Mouse (Mus musculus): ENCODE data around the gene Rnpepl1. TPM values are rescaled to one million over a fixed set of nuclear protein-coding genes. Genes with fewer than 3 reads are reported as not detected.

The Rnpepl1 gene
- total RNA-seq, 2 experiments from 2014 or later = 58.2 to 80.9 TPM

DNA sequence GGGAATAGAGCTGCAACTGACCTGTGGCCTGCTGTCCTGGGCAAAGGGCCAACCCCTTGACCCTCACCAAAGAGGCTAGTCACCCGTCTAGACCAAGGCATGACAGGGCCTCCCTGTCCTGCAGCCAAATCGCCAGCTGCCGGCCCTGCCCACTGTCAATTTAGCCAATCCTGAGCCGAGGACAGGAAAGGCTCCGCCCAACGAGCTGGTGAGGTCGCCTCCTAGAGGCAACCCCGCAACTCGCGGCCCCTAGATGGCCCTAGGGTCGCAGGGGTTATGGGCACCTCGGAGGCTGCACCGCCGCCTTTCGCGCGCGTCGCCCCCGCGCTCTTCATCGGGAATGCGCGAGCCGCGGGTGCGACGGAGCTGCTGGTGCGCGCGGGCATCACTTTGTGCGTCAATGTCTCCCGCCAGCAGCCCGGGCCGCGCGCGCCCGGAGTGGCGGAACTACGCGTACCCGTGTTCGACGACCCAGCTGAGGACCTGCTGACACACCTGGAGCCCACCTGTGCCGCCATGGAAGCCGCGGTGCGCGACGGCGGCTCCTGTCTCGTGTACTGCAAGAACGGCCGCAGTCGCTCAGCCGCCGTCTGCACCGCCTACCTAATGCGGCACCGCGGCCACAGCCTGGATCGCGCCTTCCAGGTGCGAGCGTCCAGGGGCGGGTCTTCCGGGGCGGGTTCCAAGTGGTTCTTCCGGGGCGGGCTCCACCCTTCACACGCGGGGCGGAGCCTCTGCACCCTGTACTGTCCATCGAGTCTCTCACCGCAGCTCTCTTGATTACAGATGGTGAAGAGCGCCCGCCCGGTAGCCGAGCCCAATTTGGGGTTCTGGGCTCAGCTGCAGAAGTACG, 3.6 kb upstream of the Rnpepl1 start, which contains the start of gene Dusp28:
Dusp28 (plus strand) TSS at position 203 of the 853 bp plus-strand sequence.
- peak; percentile 81 to 82 for DNase-seq (ENCODE audit: low spot score in 2 of 2)

DNA sequence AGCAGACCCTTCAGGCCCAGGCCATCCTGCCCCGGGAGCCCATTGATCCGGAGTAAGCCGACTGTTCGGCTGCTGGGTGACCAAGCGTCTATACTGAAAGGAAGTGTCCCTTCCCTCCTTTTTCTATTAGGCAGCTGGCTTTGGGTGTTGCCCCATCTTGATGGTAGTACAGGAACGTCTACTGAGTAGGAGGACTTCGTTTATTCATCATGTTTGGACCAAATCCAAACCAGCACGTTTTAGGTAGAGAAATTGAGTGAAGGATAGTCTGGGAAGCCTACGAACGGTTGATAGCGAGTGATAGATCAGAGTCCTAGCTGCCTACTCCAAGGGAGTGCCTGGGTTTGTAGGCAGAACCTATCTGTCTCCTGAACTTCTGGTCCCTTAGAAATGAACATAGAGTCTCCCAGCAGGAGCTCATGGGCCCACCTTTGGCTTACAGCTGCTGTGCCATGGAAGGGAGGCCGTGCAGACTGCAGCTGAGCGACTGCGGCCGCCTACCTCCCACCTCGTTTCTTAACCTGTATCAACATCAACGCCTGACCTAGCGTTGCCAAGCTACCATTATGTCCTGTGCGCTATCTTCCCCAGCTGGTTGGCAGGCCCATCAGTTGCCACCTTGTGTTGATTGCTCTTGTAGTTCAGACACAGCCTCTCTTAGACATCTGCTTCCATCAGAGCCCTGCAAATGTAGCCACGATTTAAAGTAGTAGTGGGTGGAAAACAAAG, 2.8 kb upstream of the Rnpepl1 start:
- no peak for DNase-seq (ENCODE audit: low spot score in 2 of 2)

DNA sequence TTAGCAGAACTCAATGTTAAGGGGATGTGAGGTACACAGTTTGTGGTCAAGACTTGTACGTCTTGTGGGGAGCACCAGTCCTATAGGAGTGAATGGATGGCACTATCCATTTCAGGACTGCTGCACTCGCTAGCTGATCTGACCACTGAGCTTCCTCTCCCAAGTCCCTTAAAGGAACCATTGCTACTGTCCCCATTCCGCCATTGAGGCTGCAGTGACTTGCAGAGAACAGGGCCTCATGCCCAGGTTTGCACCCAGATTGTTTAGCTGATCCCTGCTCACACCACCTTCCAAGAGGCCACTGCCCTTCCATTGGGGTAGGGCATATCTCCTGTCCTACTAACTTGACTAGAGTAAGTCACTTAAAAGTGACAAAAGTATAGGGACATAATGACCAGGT, 1.9 kb upstream of the Rnpepl1 start:
- DNase-seq (ENCODE audit: low spot score in 2 of 2) = no peak

DNA sequence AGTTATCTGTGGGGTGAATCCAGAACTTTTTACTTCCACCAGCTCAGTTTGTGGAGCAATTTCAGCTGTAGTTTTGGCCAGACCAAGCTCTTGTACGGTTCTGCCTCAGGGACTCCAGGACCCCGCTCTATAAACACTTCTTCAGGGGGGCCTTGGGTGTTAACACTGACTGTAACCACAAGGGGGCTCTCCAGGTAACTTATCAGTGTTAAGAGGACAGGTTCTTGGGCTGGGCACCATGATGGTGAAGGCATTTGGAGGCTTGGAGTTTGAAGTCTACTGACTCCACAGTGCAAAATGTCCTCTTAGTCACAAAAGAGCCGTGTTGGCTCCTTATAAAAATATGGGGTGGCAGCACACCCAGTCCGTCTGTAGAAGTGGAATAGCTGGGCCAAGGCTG, 1.5 kb upstream of the Rnpepl1 start:
- DNase-seq (ENCODE audit: low spot score in 2 of 2) = no peak

DNA sequence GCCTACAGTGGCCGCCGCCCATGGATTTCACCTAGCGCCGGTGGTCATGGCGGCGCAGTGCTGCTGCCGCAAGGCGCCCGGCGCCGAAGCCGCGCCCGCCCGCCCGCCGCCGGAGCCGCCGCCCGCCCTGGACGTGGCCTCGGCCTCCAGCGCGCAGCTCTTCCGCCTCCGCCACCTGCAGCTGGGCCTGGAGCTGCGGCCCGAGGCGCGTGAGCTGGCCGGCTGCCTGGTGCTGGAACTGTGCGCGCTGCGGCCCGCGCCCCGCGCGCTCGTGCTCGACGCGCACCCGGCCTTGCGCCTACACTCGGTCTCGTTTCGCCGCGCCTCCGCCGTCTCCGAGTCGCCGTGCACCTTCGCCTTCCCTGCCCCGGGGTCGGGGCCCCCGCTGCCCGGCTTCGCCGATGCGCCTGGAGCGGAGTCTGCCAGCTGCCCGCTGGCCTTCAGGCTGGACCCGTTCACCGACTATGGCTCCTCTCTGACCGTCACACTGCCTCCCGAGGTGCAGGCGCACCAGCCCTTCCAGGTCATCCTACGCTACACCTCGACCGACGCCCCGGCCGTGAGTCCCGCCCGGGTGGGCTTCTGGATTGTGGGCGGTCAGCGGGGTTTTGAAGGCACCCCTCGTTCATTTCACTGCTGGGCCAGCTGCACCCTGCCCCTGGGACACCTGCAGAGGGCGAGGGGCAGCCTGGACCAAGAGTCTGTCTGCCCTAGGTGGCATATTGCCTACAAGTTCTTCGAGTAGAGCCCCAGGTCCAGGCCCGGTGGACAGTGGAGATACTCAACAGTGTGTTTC, 540 bp downstream of the Rnpepl1 start:
- peak; percentile 65 to 66 for DNase-seq (ENCODE audit: low spot score in 2 of 2)

DNA sequence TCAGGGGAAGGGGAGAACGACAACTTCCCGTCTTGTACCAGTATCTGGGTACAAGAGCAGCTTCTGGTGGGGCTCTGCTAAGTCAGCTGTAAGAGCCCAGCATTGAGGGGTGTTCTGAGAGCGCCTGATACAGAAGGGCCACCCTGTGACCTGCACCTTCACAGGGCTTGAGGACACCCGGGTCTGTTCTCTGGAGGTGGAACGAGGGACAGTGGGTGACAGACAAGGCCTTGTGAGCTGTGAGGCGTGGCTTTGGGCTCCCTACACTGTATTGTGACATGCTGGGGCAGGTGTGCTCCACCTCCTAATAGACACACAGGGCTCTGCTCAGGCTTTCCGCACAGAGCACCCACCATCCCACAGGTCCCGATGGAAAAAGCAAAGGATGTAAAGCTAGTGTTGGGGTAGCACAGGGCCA, 1.1 kb downstream of the Rnpepl1 start:
- no peak for DNase-seq (ENCODE audit: low spot score in 2 of 2)

DNA sequence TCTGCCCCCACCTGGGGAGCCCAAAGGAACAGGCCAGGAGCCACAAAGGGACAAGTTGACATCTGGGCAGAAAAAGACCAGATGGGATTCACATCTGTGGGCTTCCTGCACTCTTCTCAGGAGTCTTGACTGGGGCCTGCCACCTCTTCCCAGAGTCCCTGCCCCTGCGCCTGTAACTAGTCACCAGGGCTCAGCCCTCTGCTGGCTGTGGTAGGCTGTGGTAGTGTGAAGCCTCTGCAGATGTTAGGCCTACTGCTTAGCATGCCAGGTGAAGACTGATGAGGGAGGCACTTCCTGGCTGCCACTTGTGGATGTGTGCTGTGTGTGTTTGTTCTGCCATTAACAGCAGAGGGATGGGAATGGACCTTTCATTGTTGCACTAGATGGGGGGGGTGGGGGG, 1.7 kb downstream of the Rnpepl1 start:
- no peak for DNase-seq (ENCODE audit: low spot score in 2 of 2)

DNA sequence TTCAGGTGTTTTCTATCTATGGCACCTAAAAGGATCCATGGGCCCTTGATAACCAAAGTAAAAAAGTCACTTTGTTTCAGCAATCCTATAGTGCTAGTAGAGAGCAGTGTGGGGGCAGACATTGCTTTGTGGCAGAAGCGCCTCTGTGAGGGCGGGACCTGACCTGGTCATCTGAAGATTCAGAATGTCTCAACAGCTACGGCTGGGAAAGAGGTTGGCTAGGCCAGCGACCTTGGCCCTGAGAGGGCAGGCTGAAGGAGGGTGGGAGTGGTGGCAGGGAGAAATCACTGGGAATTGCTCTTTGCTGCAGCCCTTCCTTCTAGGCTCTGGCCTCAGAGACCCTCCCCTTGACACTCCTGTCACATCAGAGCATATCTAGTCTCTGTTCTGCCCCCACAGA, 3.7 kb downstream of the Rnpepl1 start:
- DNase-seq (ENCODE audit: low spot score in 2 of 2) = no peak

DNA sequence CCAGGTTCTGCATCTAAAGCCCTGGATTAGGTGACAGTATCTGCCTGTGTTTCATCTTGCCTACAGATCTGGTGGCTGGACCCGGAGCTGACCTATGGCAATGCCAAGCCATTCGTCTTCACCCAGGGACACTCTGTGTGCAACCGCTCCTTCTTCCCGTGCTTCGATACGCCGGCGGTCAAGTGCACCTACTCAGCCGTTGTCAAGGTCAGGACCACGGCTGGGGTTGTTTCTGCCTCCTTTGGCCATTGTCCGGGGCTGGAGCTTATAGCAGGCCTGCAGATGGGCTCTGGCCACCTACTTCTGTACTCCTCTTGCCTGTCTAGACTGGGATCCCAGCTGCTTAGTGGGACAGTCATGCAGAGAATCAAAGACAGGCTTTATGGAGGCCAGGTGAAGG, 4.4 kb downstream of the Rnpepl1 start:
- no peak for DNase-seq (ENCODE audit: low spot score in 2 of 2)

DNA sequence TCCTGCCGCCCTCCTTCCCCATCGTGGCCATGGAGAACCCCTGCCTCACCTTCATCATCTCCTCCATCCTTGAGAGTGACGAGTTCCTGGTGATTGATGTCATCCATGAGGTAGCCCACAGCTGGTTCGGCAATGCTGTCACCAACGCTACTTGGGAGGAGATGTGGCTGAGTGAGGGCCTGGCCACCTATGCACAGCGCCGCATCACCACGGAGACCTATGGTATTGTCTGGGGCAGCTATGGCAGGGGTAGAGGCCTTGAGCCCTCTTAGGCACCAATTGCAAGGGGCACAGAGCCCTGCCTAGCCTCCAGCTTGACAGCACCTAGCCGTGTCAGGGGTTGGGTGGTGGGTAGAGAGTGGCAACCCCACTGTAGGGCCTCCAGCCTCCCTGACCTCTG, 6.1 kb downstream of the Rnpepl1 start:
- DNase-seq (ENCODE audit: low spot score in 2 of 2) = no peak

DNA sequence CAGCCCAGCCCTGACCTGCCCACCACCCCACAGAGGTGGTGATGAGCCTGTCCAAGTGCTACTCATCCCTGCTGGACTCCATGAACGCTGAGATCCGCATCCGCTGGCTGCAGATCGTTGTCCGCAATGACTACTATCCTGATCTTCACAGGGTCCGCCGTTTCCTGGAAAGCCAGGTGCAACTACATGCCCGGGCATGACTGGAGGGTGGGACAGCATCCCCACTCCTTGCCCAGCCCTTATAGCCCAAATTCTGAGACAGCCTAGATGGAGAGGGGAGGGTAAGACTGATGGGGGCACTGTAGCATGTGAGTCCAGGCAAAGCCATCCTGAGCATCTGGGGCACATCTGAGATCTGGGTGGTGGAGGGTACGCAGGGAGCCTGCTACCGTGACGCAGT, 8.6 kb downstream of the Rnpepl1 start:
- DNase-seq (ENCODE audit: low spot score in 2 of 2) = no peak

DNA sequence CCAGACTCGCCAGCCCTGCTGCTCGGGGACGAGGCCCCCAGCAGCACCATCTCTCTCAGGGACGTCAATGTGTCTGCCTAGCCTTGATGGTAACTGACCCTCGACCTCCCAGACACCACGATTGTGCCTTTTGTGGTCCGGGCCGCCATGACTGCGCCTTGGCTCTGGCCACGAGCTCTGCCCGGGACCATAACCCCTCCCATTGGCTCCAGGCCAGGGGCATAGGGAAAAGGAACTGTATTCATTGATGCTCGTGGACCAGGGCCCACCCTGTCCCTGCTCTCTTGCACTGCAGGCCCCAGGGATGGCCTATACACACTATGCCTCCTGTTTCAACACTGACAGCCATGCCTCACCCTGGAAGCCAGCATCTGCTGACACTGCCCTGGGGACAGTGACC, 9.2 kb downstream of the Rnpepl1 start:
- DNase-seq (ENCODE audit: low spot score in 2 of 2) = no peak

DNA sequence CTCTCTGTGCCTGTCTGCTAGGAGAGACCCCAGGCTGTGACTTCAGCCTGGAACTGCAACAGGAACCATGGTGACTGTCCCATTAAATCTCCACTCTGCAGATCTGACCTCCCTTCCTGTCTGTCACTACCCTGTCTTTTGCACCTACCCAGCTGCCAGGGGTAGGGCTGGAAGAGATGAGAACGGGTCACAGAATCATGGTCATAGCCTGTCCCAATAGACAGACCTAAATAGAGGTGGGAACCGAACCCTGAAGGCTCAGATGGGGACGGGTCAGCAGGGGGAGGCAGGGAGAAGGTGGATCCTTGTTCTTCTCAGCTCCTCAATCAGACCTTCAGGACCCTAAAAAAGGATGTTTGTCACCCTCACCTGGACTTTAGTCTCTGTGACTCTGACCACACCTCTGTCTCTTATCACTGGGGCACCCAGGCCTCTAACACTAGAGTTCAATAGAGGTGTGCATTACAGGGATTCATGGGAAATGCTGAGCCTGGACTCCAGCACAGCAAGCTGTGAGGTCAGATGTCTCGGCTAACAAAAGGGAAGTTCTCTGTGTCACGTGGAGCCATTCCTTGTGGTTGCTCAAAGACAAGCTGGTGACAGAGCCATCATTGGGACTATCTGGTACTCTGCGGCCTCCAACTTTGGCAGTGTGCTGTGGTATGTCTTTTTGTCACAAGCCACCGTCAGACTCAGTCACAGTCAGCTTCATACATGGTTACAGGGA, 10.1 kb downstream of the Rnpepl1 start:
- no peak for DNase-seq (ENCODE audit: low spot score in 2 of 2)

DNA sequence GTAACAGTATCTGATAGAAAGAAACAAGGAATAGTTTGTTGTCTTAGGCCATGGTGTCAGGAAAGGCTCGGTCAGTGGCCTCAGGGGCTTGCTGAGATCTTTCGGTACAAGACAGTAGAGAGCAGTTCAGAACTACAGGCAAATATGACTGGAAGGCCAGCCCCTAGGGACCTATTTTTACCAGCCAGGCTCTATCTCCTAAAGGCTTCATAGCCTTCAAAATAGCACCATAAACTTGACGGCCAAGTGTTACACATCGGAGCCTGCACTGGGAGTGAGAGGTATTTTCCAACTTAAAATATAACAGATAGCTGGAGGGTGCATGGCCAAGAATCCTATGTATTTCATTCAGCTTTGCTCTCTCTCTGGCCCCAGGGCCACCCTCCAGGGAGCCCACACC, 10.9 kb downstream of the Rnpepl1 start:
- DNase-seq (ENCODE audit: low spot score in 2 of 2) = no peak

DNA sequence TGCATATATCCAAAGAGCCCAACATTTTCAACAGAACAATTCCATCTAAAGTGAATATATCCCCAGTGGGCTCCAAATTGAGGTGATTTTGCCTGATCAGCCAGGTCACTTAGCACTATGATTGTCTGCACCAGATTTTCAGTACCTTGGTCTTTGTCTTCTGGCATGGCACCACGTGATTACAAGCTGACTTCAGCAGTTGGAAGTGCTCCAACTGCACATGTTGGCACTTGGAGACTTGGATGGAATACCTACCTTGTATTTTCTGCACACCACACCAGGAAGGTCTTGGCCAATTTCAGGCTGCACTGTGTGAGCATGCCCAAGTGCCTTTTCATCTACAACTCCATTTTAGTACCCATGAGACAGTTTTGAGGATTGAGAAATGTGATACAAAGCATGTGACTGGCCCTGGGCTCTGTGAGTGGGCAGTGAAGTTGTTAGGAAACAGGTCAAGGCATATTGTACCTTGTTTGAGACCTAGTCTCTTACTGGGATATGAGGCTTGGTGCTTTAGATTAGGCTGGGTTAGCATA, 19.7 kb downstream of the Rnpepl1 start:
- no peak for DNase-seq (ENCODE audit: low spot score in 2 of 2)

DNA sequence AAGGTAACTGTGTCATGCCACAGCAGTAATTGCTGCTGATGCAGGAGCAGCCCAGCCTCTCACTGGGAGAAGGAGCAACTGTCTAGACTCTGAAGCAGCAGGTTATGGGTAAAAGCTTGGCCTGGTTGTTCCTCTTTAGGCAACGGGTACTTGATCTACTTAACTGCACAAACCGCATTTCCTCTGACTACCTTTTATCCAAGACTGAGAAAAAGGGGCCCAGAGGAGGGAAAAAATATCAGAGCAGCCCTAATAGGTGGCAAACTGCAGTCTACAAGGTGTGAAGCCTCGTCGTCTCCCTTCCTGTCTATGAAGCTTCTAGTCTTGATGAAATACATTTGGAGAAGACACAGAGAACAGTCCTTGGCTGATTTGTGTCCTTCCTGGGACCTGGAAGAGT, 23.0 kb downstream of the Rnpepl1 start:
- no peak for DNase-seq (ENCODE audit: low spot score in 2 of 2)

DNA sequence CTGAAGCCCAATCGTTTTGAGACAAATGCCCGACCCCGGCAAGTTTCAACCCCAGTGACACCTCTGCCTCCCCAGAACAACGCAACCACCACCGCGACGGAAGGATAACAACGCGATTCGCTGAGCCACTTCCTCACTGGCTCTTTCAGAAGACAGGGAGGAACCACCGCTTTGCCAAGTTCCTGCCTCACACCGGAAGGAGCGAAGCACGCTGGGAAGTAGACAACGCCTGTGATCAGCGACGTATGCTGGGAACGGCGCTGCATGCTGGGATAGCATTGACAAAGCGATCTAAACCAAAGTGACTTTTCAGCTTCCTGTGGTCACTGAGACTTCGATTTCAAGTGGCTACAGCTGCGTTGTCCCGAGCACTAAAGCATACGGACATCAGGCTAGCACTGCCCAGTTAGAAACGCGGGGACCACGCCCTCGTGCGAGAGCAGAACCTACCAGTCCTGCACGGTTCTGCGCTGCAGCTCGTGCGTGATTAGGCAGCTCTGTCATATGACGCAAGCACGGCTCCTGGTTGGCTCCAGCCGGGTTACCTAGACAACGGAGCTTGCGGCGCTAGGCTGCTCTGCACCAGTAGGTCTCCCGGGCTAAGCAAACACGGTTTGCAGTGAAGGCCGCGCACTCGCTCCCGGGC, 23.7 kb downstream of the Rnpepl1 start, which contains the start of gene Capn10:
Capn10 (plus strand) TSS at position 195 of the 646 bp plus-strand sequence.
- peak; percentile 81 to 86 for DNase-seq (ENCODE audit: low spot score in 2 of 2)

DNA sequence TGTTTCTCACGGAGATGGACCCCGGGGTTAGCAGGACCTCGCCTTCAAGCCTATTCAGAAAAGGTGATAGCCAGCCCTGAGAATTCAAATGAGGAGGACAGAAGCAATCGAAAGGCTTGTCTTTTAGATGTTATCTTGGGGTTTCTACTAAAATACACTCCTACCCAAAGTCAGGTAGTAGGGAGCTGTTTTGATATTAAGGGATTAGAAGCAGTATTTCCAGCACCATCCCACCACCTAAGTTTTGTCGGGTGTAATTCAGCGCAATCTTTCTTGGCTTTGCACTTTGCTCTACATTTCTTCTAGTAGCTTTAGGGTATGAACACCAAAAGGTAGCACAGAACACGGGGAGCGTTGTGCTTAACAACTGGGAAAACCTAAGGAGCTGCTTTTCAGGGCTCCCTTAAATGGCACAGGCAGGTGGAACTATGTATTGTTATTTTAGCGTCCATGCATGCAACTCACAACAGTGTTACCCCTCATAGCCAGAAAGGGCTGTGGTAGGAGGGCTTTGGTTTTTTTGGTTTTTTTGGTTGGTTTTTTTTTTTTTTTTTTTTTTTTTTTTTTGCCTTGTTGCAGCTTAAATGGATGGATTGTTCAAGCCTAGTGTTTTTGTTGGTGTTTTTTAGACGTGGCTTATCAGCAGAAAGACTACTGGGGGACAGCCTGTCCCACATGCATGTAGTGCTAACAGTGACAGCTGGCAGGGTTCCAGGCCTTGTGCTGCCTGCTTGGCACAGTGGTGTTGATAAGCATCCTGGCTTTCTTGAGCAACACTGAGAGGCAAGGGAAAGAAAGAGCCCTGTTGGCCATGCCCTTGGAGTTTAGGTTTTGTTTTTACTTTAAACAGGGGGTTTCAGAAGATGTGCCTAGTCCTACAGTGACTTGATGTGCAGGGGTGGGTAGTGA, 24.7 kb downstream of the Rnpepl1 start:
- DNase-seq (ENCODE audit: low spot score in 2 of 2) = no peak

DNA sequence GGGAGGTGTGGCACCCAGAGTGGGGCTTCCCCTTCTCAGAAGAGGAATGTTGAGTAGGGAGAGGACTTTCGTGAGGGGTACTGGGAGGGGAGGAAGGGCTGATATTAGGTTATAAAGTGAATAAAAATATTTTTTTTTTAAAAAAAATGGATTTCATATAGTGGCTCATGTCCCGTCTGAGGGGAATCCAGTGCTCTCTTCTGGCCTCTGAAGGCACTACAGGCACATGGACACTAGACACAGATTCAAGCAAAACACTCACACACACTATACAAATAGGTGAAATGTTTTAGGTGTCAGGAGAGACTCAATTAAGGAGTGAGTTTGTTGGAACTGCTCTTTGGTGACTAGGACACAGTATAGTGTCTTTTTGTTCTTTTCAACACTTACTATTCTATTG, 25.4 kb downstream of the Rnpepl1 start:
- no peak for DNase-seq (ENCODE audit: low spot score in 2 of 2)

Data from adrenal gland, adult 18-20 months (tissue).